Mouse (Mus musculus) forebrain, embryonic 15.5 days (tissue): ENCODE results near the gene Krt25. TPM values are rescaled to one million over a fixed set of nuclear protein-coding genes. Genes with fewer than 3 reads are reported as not detected.

Source experiments
- ATAC-seq: fragments of 200-750 bp; cut with Nextera tagmentation; replicated peaks from 2 replicates; pipeline ENCODE4 v1.8.0; 2017; ENCODE audit warnings: mild to moderate bottlenecking, moderate TSS enrichment, moderate library complexity
- H3K27ac ChIP-seq: fragments of 300-500 bp; sonication (generic); replicated peaks from 2 replicates; pipeline ENCODE4 v1.5.1; 2015; ENCODE audit warnings: mild to moderate bottlenecking, inconsistent platforms
- H3K27me3 ChIP-seq: fragments of 300-500 bp; sonication (generic); 2 replicates; pipeline ENCODE4 v1.6.1; 2015; ENCODE audit warnings: inconsistent platforms
- H3K36me3 ChIP-seq: fragments of 300-500 bp; sonication (generic); 2 replicates; pipeline ENCODE4 v1.6.1; 2015; ENCODE audit warnings: mild to moderate bottlenecking, inconsistent platforms
- H3K4me1 ChIP-seq: fragments of 300-500 bp; sonication (generic); 2 replicates; pipeline ENCODE4 v1.6.1; 2015; ENCODE audit warnings: inconsistent platforms
- H3K4me2 ChIP-seq: fragments of 300-500 bp; sonication (generic); replicated peaks from 2 replicates; pipeline ENCODE4 v1.6.1; 2015; ENCODE audit warnings: mild to moderate bottlenecking, inconsistent platforms
- H3K4me3 ChIP-seq: fragments of 300-500 bp; sonication (generic); 2 replicates; pipeline ENCODE4 v1.5.1; 2015; ENCODE audit warnings: mild to moderate bottlenecking, inconsistent platforms
- H3K9ac ChIP-seq: fragments of 300-500 bp; sonication (generic); replicated peaks from 2 replicates; pipeline ENCODE4 v1.6.1; 2015; ENCODE audit warnings: mild to moderate bottlenecking, inconsistent platforms
- H3K9me3 ChIP-seq: fragments of 300-500 bp; sonication (generic); 2 replicates; pipeline ENCODE4 v1.6.1; 2016; ENCODE audit warnings: inconsistent platforms
- WGBS: fragments of 180-500 bp; shearing (Covaris S2); methylation state at CpG from one replicate; pipeline ENCODE4 v1.1.7; 2015; ENCODE audit warnings: mixed read lengths; 5-methylcytosine and 5-hydroxymethylcytosine counted together
- polyA plus RNA-seq: library from polyadenylated mRNA; unstranded; fragments of >200 nt; fragmentation: Nextera tagmentation; extraction: Ambion mirVana; gene quantifications from 2 replicates; pipeline ENCODE4 v1.2.1, GENCODE M21; 2015

Gene Krt25
- polyA plus RNA-seq, 1 experiment from 2014 or later = 0.08 TPM

DNA sequence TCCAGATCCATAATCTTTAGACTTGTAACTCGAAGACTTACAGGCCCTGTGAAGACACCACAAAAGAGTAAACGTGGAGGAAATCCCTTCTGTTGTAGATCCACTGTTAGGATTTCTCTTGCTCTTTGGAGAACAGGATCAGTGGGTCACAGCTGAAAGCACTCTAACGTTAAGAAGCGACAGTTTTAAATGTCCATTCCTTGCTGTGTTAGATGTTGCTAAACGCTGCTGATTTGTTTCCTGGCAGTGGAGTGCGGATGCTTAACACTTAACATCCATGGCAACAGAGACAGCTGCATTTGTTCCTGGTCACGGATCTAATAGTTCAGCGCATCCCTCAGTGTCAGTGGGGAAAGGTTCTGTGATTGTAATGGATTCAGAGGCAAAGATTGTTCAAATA is 6.2 kb downstream of the Krt25 start:
- no peaks in the 10 kb centered on the region for H3K4me1 ChIP-seq
- WGBS = 66% methylated on average over 8 of the region's 8 CpGs

DNA sequence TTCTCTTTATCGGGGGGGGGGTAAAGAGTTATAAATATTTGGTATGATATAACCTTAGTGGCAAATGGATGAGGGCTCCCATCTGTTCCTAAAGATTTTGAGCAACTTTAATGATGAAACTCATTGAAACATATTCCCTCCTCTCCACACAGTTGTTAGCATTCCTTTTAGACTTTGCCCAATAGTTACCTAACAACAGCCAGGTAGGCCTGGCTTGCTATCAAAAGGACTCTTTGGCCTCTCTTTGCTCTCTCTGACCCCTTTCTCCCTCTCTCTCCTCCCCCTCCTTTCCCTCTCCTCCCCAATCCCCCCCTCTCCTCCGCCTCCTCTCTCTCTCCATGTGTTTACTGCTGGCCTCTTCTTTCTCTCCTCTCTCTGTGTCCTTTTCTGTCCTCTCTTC is 8.2 kb downstream of the Krt25 start:
- no peak for ATAC-seq
- no peaks in the 10 kb centered on the region for H3K27me3 ChIP-seq
- H3K27ac ChIP-seq = no peak overlapping the region
- WGBS = 87% methylated on average over 2 of the region's 2 CpGs
- no peaks in the 10 kb centered on the region for H3K4me1 ChIP-seq
- no peaks in the 10 kb centered on the region for H3K9me3 ChIP-seq
- H3K4me3 ChIP-seq = no peak overlapping the region
- no peaks in the 10 kb centered on the region for H3K36me3 ChIP-seq
- H3K9ac ChIP-seq = no peak overlapping the region
- H3K4me2 ChIP-seq = no peak overlapping the region

More for the DNA sequence above, 6.2 kb downstream of the Krt25 start:
- Histone ChIP-seq H3K27ac (no peak overlapping the region), H3K9ac (no peak overlapping the region), H3K9me3 (no peaks in the 10 kb centered on the region), H3K36me3 (no peaks in the 10 kb centered on the region), H3K4me3 (no peak overlapping the region), H3K27me3 (no peaks in the 10 kb centered on the region), H3K4me2 (no peak overlapping the region)
- ATAC-seq = no peak

DNA sequence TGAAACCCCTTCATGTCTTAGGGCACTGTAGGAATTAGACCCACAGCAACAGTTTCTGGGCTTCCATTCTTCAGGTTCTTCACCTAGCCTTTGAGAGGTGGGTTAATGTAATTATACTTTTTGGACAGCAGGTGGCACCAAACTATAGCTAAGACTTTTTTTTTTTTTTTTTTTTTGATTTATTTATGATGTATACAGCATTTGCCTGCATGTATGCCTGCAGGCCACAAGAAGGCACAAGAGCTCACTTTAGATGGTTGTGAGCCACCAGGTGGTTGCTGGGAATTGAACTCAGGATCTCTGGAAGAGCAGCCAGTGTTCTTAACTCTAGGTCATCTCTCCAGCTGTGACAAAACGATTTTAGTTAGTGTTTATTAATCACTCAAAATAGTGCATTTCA is 11.9 kb downstream of the Krt25 start:
- H3K4me1 ChIP-seq = no peaks in the 10 kb centered on the region
- no peak overlapping the region for H3K4me2 ChIP-seq
- no peaks in the 10 kb centered on the region for H3K9me3 ChIP-seq
- no peak for ATAC-seq
- H3K36me3 ChIP-seq = no peaks in the 10 kb centered on the region
- no peak overlapping the region for H3K4me3 ChIP-seq
- no peaks in the 10 kb centered on the region for H3K27me3 ChIP-seq
- H3K9ac ChIP-seq = no peak overlapping the region
- no peak overlapping the region for H3K27ac ChIP-seq
- WGBS = 88% methylated on average over 1 of the region's 1 CpGs

DNA sequence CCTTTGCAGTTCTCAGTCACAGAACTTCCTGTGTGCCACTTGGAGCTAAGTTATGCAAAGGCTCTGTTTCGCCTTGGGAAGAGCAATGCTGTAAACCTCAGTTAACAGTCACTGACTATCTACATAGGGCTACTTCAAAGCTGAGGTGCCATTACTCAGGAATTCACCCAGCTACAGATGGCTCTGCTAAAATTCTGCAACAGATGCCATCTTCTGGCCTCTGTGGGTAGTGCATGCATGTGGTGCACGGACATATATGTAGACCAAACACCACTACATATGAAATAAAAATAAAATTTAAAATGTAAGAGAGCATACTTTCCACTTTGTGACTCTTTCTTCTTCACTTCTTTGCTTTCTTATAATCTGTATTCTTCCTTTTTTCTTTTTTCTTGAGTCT is 15.2 kb downstream of the Krt25 start:
- Histone ChIP-seq H3K27me3 (no peaks in the 10 kb centered on the region), H3K9me3 (no peaks in the 10 kb centered on the region), H3K4me3 (no peak overlapping the region), H3K9ac (no peak overlapping the region), H3K4me1 (no peaks in the 10 kb centered on the region), H3K27ac (no peak overlapping the region), H3K36me3 (no peaks in the 10 kb centered on the region), H3K4me2 (no peak overlapping the region)
- WGBS = 34% methylated on average over 2 of the region's 2 CpGs
- ATAC-seq = no peak

DNA sequence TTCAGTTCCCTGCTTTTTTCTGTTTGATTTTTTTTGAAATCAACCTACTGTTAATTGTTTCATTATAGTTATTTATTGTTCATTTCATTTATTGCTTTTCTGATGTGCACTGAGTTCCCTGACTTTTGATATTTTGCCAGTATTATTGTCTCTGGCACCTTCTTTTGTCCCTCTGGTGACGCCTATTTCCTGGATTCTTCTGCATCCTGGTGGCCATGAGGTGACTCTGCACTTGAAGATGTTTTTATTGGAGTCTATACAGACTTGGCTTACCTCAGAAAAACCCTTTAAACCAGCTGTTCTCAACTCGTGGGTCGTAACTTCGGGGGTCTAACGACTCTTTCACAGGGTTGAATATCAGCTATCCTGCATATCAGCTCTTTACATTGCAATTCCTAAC is 27.7 kb downstream of the Krt25 start:
- Histone ChIP-seq H3K27ac (no peak overlapping the region), H3K36me3 (no peaks in the 10 kb centered on the region), H3K9me3 (no peaks in the 10 kb centered on the region), H3K4me1 (no peaks in the 10 kb centered on the region), H3K4me3 (no peak overlapping the region), H3K4me2 (no peak overlapping the region), H3K9ac (no peak overlapping the region), H3K27me3 (no peaks in the 10 kb centered on the region)
- ATAC-seq = no peak
- 64% methylated on average over 5 of the region's 5 CpGs for WGBS

DNA sequence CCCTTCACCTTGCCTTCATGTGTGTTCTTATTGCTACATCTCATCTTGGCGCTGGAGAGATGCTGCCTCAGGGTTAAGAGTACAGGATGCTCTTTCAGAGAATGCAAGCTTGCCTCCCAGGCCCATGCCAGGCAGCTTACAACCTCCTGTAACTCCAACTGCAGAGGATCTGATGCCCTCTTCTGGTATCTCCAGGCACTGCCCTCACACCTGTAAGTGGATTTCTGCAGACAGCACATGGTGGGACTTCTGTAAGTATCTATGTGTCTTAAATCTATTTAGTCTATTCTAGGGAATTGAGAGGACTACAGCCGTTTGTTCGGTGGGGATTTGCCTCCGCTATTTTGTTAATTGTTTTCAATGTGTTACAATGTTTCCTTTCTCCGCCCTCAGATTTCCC is 29.9 kb downstream of the Krt25 start:
- no peaks in the 10 kb centered on the region for H3K9me3 ChIP-seq
- no peak for ATAC-seq
- H3K27ac ChIP-seq = no peak overlapping the region
- H3K36me3 ChIP-seq = no peaks in the 10 kb centered on the region
- no peak overlapping the region for H3K4me2 ChIP-seq
- no peaks in the 10 kb centered on the region for H3K27me3 ChIP-seq
- no peaks in the 10 kb centered on the region for H3K4me1 ChIP-seq
- no peak overlapping the region for H3K4me3 ChIP-seq
- 63% methylated on average over 5 of the region's 5 CpGs for WGBS
- no peak overlapping the region for H3K9ac ChIP-seq

DNA sequence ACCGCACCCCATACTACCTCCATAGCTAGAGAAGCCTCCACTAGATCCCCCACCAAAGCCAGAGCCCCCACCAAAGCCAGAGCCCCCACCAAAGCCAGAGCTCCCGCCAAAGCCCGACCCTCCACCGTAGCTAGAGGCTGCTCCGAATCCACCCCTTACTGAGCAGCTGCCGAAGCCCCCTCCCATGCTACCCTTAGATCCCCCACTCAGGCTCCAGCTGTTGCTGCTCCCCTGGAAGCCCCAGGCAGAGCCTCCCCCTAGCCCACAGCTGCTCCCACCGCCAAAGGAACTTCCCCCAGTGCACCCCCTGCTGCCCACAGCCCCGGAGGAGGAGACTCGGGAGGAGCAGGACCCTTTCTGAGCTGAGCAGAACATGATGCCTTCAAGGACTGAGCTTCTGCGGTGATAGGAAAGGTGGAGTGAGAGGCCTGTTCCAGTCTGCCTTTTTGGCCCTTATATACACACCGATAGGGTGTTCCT is 37.9 kb downstream of the Krt25 start, which contains the start of gene Krt24:
Krt24 (minus strand) TSS at position 430 of the 480 bp plus-strand sequence.
- WGBS = 49% methylated on average over 11 of the region's 11 CpGs
- Histone ChIP-seq H3K4me3 (no peak within 1 kb of the TSS), H3K9me3 (no peaks in the 10 kb centered on the region), H3K9ac (no peak within 1 kb of the TSS), H3K27ac (no peak within 1 kb of the TSS), H3K27me3 (no peaks in the 10 kb centered on the region), H3K36me3 (no peaks in the 10 kb centered on the region), H3K4me1 (peaks cover 4% of the 10 kb centered on the region; the same call in 1 of the 2 replicates), H3K4me2 (no peak within 1 kb of the TSS)
- no peak for ATAC-seq

DNA sequence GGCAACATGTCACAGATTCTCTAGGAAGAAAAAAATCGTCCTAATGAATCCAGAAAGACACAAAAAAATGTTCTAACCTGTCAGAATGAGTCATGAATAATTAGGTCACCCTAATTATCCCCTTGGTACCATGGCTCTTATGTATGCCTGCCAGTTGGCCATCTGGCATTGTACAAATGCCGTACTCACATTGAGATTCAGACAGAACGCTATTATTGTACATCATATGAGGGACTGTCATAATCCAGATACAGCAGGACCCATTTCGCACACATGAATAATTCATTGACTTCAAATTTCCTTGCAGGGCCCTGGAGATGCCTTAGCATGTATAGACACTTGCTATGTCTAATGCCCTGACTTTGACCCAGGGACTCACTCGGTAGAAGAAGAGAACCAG is 38.7 kb downstream of the Krt25 start:
- peaks cover 4% of the 10 kb centered on the region; the same call in 1 of the 2 replicates for H3K4me1 ChIP-seq
- no peak for ATAC-seq
- H3K27me3 ChIP-seq = no peaks in the 10 kb centered on the region
- 64% methylated on average over 5 of the region's 5 CpGs for whole genome bisulfite sequencing
- no peak overlapping the region for H3K27ac ChIP-seq
- H3K9ac ChIP-seq = no peak overlapping the region
- no peaks in the 10 kb centered on the region for H3K9me3 ChIP-seq
- H3K36me3 ChIP-seq = no peaks in the 10 kb centered on the region
- H3K4me3 ChIP-seq = no peak overlapping the region
- no peak overlapping the region for H3K4me2 ChIP-seq

DNA sequence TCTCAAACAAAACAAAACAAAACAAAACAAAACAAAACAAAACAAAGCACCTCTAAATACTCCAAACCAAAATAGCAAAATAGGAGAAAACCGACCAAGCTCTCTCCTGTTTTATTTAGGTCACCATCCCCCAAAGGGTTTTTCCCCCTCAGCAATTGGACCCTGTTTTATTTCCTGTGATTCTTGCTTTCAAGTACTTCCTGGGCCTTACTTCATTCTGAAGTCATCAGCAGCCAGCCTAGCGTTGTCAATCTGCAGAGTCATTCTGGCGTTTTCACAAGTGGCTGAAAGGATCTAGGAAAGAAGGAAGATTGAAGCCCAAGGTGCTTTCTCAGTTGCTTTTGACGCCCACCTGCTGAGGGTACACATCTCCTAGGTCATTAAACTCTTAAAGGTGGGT is 39.4 kb downstream of the Krt25 start:
- Histone ChIP-seq H3K4me3 (no peak overlapping the region), H3K9ac (no peak overlapping the region), H3K9me3 (no peaks in the 10 kb centered on the region), H3K4me2 (no peak overlapping the region), H3K36me3 (no peaks in the 10 kb centered on the region), H3K4me1 (peaks cover 4% of the 10 kb centered on the region; the same call in 1 of the 2 replicates), H3K27me3 (no peaks in the 10 kb centered on the region), H3K27ac (no peak overlapping the region)
- ATAC-seq = no peak
- 49% methylated on average over 4 of the region's 4 CpGs for WGBS

DNA sequence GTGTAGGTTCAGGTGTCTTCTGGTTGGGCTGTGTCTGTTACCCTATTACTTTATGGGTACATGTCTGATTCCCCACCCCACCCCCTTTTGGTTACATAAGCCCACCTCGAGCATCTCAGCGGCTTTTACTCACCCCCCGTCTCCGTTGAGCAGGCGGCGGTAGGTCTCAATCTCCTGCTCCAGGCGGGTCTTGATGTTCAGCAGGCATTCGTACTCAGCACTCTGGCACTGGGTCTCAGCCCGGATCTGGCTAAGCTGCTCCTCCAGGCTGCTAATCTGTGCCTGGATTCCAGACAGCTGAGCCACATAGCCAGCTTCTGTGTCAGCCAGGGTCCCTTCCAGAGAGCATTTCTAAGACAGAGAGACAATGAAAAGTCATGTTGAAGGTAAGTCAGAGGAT is 41.6 kb downstream of the Krt25 start:
- ATAC-seq = no peak
- H3K4me3 ChIP-seq = no peak overlapping the region
- 77% methylated on average over 9 of the region's 9 CpGs for WGBS
- H3K9me3 ChIP-seq = no peaks in the 10 kb centered on the region
- no peak overlapping the region for H3K27ac ChIP-seq
- H3K27me3 ChIP-seq = no peaks in the 10 kb centered on the region
- peaks cover 4% of the 10 kb centered on the region; the same call in 1 of the 2 replicates for H3K4me1 ChIP-seq
- H3K9ac ChIP-seq = no peak overlapping the region
- H3K4me2 ChIP-seq = no peak overlapping the region
- H3K36me3 ChIP-seq = no peaks in the 10 kb centered on the region

DNA sequence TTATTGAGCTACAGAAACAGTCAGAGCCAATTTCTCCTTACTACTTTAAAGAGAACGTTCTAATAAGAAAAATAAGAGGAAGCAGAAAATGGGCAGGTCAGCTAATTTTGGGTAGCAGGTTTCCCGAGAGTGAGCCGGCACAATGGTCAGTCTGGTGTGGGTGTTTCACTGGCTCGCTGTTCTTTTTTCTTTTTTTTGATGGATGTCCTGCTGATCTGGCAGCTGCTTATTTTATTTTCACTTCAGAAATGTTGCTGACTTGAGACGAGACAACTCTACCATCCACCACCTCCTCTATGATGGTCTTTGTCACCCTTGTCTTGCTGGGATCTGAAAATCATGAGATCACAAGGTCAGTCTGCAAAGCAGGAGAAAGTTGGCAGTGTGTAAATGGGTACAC is 42.8 kb downstream of the Krt25 start:
- no peaks in the 10 kb centered on the region for H3K9me3 ChIP-seq
- no peak overlapping the region for H3K4me2 ChIP-seq
- no peak overlapping the region for H3K4me3 ChIP-seq
- H3K4me1 ChIP-seq = peaks cover 4% of the 10 kb centered on the region; the same call in 1 of the 2 replicates
- ATAC-seq = no peak
- no peak overlapping the region for H3K27ac ChIP-seq
- H3K36me3 ChIP-seq = no peaks in the 10 kb centered on the region
- WGBS = 77% methylated on average over 5 of the region's 5 CpGs
- no peak overlapping the region for H3K9ac ChIP-seq
- H3K27me3 ChIP-seq = no peaks in the 10 kb centered on the region

DNA sequence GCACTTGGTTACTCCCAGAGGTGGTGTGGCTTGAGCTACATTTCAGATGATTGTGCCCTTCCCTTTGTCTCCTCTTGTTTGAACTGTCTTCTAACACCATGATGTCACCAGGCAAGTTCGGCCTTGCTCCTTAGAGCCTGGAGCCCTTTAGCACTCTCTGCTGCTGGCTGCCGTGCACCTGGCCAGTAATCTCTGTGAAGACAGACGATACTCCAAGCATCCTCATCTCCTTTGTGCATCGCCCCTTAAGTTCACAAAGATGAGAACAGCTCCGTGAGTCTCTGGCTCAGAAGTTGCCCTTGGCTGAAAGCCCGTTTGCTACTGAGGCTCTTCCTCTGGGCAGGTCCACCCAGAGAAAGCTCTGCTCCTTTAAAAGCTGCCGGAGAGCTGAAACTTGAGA is 46.0 kb downstream of the Krt25 start:
- 60% methylated on average over 7 of the region's 7 CpGs for WGBS
- H3K27ac ChIP-seq = no peak overlapping the region
- no peak overlapping the region for H3K9ac ChIP-seq
- no peak overlapping the region for H3K4me2 ChIP-seq
- no peaks in the 10 kb centered on the region for H3K9me3 ChIP-seq
- H3K4me1 ChIP-seq = no peaks in the 10 kb centered on the region
- no peak for ATAC-seq
- H3K27me3 ChIP-seq = no peaks in the 10 kb centered on the region
- no peaks in the 10 kb centered on the region for H3K36me3 ChIP-seq
- no peak overlapping the region for H3K4me3 ChIP-seq

DNA sequence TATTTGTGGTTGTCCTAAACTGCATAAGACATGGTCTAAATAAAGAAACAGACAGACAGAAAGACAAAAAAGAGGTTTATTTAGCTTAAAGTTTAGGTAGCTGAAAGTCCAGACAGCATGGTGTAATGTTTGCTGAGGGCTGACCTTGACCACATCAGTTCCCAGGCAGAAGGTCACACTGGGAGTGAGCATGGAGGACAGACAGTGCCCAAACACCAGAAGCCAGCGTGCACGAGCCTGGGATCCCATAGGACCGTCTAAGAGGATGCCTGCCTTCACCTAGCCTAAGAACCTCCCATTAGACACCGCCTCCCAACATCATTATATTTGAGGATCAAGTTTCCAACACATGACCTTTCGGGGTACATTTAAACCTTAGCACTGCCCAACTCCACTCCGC is 47.1 kb downstream of the Krt25 start:
- Histone ChIP-seq H3K36me3 (no peaks in the 10 kb centered on the region), H3K27me3 (no peaks in the 10 kb centered on the region), H3K9me3 (no peaks in the 10 kb centered on the region), H3K9ac (no peak overlapping the region), H3K27ac (no peak overlapping the region), H3K4me2 (no peak overlapping the region), H3K4me3 (no peak overlapping the region), H3K4me1 (no peaks in the 10 kb centered on the region)
- no peak for ATAC-seq
- 87% methylated on average over 6 of the region's 6 CpGs for WGBS
